Mouse (Mus musculus) left cerebral cortex, postnatal 4 days (tissue): ENCODE results near the gene Sin3a. TPM values are rescaled to one million over a fixed set of nuclear protein-coding genes. Genes with fewer than 3 reads are reported as not detected.

Experiments used
- DNase-seq: peaks from one replicate; pipeline ENCODE4 v3.0.0-alpha.2; 2022
- intact Hi-C: fragments of 180-260 bp; cut with DNase I; formaldehyde crosslinking; loops from one replicate; pipeline ENCODE4 v1.15.1; 2025
- total RNA-seq, 2 experiments: library from RNA; stranded (reverse); gene quantifications; 2 replicates each; pipeline ENCODE4 v1.2.3; 2021

Gene Sin3a
- total RNA-seq, 2 experiments from 2014 or later = 42.4 to 45.8 TPM

DNA sequence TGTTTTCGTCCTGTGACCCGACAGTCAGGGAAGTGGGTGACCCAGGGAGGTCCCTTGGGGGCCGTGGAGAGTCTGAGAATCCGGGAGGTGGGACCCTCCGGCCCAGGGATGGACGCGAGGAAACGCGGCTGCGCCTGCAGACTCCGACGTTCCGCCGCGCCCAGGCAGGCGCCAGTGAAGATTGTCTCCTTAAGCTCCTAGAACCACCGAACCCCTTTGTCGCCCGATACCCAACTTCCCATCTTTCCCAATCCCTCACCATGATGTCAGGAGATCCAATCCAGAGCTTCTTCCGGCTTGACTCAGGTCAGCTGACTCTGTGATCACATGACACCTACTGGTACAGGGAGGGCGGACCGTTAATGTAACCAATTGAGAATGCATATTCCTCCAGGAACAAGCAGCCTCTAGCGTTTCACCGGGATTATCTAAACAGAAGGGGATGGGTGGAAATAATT, 86.2 kb downstream of the Sin3a start, which contains the start of gene Commd4:
Gene Commd4, minus strand, starts transcription at position 319 of the 458 bp plus-strand sequence.
- intact Hi-C loops = no loop called here
- DNase-seq = peak; percentile 97

DNA sequence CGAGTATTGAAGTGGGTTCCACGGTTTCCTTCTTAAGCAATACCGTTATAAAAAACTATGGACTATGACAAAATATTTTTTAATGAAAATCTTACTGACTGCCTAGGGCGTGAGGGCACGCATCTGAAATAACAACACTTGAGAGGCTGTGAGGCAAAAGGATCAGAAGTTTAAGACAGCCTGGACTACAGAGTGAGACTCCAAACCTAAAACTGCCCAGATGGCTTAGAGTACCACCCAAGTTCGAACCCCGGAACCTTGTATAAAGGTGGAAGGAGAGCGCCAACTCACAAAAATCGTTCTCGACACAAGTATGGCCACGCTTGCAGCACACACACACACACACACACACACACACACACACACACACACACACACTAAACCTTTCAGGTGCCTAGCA, 86.7 kb downstream of the Sin3a start:
- intact Hi-C loops = no loop called here
- no peak for DNase-seq

DNA sequence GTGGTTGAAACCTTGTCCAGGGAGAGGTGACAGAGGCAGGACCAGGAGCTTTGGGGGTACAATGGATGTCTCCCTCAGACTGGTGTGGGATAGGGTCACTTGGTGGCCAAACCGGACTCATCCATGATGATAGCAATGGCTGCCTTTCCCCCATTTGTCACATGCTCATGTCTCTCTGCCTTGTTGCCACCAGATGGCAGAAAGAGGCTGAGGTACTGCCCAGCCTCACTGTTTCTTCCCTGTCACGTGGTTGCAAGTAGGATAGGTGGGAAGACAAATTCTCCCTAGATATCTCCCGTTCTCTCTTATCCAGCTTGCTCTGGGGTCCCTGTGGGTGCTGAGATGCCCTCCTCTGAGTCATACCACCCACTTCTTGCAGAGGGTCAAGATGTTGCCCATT, 90.7 kb downstream of the Sin3a start:
- no peak for DNase-seq
- intact Hi-C loops = no loop called here

DNA sequence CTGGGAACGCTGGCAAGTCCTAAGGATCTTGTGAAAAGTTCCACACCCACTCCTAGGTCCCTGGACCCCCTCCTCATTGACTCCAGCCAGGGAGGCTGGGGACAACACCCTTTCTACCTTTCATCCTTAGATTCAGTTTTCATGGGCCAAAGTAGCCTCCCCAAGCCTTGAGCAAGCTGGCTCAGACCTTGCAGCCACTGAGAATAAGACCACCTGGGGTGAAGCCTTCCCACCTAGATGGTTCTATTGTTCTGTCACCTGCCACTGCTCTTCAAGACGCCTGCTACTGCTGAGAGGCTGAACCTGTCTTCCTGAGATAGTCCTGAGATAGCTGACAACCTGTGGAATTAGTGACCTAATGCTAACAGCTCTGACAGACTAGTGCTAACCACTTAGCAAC, 91.3 kb downstream of the Sin3a start:
- no peak for DNase-seq
- intact Hi-C loops = no loop called here

DNA sequence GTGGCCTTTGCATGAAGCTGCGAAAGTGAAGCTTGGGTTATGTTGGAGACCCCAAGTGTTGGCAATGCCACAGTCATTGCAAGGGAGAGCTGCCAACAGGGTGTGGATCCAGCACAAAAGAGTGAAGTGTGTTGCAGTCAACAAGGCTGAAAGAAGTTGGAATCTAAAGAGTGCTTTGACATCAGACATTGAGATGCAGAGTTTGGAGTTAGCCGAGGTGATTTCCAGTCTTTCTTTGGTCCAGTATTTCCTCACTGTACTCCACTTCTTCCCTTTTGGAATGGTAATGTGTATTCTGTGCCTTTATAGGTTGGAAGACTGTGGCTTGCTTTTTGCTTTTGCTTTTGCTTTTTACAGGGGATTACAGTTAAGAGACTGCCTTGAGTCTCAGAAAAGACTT, 94.3 kb downstream of the Sin3a start:
- intact Hi-C loops = no loop called here
- no peak for DNase-seq

DNA sequence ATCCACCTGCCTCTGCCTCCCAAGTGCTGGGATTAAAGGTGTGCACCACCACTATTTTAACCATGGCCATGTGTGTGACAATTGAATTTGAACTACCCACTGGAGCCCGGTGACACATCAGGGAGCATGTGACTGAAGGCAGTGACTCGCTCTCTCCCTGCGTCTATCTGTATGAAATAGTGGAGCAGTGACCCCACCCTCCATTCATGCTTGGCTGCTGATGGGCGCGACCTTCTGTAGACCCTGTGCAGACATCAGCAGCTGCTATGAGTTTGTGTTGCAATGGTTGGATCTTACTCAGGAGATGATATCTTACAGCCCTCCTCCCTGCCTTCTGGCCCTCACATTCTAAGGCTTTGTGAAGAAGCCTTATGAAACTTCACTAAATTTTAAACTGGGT, 96.6 kb downstream of the Sin3a start:
- DNase-seq = no peak
- intact Hi-C loops = no loop called here

Other genes with a start within 250 kb of the Sin3a start
- gene Odf3l1, start 207.4 kb upstream of the Sin3a start, total RNA-seq = not detected
- gene Cspg4, start 207.0 kb upstream of the Sin3a start, total RNA-seq = 10 to 100 TPM; 21.8 to 23.7 TPM
- gene Snx33, start 143.7 kb upstream of the Sin3a start, total RNA-seq = 1 to 10 TPM; 3.1 to 3.8 TPM
- gene Imp3, start 134.6 kb upstream of the Sin3a start, total RNA-seq = 10 to 100 TPM; 52.1 to 53.0 TPM
- gene Snupn, start 121.2 kb upstream of the Sin3a start, total RNA-seq = 10 to 100 TPM; 16.7 to 16.9 TPM
- gene Ptpn9, start 77.1 kb upstream of the Sin3a start, total RNA-seq = 10 to 100 TPM; 39.2 to 41.3 TPM
- 100 to 1,000 TPM; 190 to 207 TPM for gene Man2c1, start 58.6 kb downstream of the Sin3a start, total RNA-seq
- 1 to 10 TPM; 7.6 to 8.8 TPM for gene Neil1, start 76.3 kb downstream of the Sin3a start, total RNA-seq
- 100 to 1,000 TPM in 1 of 2 experiments, 10 to 100 TPM in 1; 99.8 to 101 TPM for gene Commd4, start 86.3 kb downstream of the Sin3a start, total RNA-seq
- not detected for gene Trcg1, start 164.5 kb downstream of the Sin3a start, total RNA-seq
- 10 to 100 TPM; 10.3 to 11.3 TPM for gene 1700017B05Rik, start 190.6 kb downstream of the Sin3a start, total RNA-seq